Mouse (Mus musculus) embryonic fibroblast, embryonic 13.5 days (primary cell): ENCODE results near the gene Cdk17.

Experiments
- CTCF ChIP-seq: IDR thresholded peaks from 2 replicates; pipeline ENCODE4 v1.5.1; 2011; ENCODE audit warnings: mild to moderate bottlenecking, control low read depth, low read length, moderate library complexity, borderline replicate concordance; ENCODE audit not compliant: insufficient read depth
- POLR2A ChIP-seq: IDR thresholded peaks from 2 replicates; pipeline ENCODE4 v1.6.1; 2011; ENCODE audit warnings: low read depth, mild to moderate bottlenecking, control low read depth, low read length, moderate library complexity

GRCm38 (mm10) chr10:93239201-93239806 lies 78.6 kb downstream of the Cdk17 start:
- TF ChIP-seq CTCF = no peak
- no peak for TF ChIP-seq POLR2A
